Mouse (Mus musculus): ENCODE results near the gene Ccdc162. TPM values are rescaled to one million over a fixed set of nuclear protein-coding genes. Genes with fewer than 3 reads are reported as not detected.

Gene Ccdc162
- total RNA-seq, 1 experiment: 0.40 TPM

DNA sequence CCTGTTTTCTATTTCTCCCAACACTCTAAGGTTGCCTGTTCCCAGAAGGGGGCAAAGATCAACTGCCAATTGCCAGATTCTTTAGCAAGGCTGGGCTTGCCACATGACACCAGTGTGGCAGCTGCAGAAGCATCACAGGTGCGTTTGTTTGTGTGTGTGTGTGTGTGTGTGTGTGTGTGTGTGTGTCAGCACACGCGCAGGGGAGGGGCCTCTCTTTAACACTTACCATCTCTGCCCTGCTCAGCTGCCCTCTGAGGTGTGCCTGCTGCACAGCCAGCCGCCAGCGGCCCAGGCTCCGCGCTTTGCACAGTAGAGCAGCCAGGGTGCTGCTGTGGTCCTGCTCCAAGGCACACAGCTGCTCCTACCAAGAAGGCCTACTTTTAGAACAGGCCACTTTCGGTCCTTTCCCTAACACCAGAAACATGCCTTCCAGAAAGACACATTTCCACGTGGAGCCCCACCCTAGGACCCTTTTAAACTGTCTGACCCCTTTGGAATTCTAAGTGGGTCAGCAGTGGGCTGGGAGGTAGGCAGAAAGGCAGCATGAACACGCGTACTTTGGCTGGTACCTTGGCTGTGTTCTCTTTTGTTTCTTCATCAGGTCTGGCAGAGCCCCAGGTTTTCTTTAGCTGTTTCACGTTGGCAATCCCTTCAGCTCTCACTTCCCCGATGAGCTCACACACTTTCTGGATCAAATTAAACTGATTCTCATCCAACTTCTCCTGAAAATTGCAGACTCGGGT lies 163.4 kb downstream of the Ccdc162 start:
- H3K9ac ChIP-seq (ENCODE audit: insufficient read depth, low read depth, low read length, poor library complexity, severe bottlenecking): no peak overlapping the region
- DNase-seq (ENCODE audit: low read depth, low spot score): no peak

DNA sequence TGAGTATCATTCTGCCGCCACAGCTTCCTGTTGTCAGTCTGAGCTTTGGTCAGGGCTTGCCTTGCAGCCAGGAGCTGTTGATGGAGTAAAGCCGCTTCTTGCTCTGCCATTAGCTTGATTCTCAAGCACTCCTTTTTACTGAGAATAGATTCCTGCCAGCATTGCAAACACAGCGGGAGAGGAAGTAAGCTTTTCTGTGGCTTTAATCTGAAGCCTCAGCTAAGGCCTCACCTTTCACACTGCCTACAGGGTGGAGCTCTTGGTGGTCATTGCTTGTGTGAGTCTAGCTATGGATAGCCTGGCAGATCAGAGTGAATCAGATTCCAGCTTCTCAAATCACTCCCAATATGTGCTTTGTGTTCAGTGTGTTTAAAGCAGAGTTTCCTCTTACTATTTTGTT lies 164.1 kb downstream of the Ccdc162 start:
- H3K9me3 ChIP-seq (ENCODE audit: control insufficient read depth, insufficient read depth, low read depth, low read length): no peaks in the 10 kb centered on the region
- no peak overlapping the region for H3K4me3 ChIP-seq (ENCODE audit: insufficient read depth in 1 of 2, low read depth in 1 of 2, low read length in 2 of 2, poor library complexity in 1 of 2, severe bottlenecking in 1 of 2)
- H3K36me3 ChIP-seq (ENCODE audit: control insufficient read depth, insufficient read depth, low read length, poor library complexity, severe bottlenecking): no peaks in the 10 kb centered on the region
- in situ Hi-C loops (cut with MboI; ENCODE audit: low sequenced_read_pairs in 2 of 2, unreplicated experiment in 2 of 2): no loop called here
- H3K9ac ChIP-seq (ENCODE audit: insufficient read depth, low read depth, low read length, poor library complexity, severe bottlenecking): no peak overlapping the region
- no peak for DNase-seq (ENCODE audit: low read depth, low spot score)
- peaks cover 0 to 10% of the 10 kb centered on the region in 2 experiments for H3K4me1 ChIP-seq (ENCODE audit: control insufficient read depth in 2 of 2, insufficient read depth in 2 of 2, low read length in 2 of 2, poor library complexity in 1 of 2)
- H3K27ac ChIP-seq (ENCODE audit: insufficient read depth, low read depth, low read length, poor library complexity, severe bottlenecking): 0 out of 2 replicates have a peak overlapping the region, but pooled peaks have one; percentile 14
- TF ChIP-seq CHD2 (IDR thresholded peaks at IDR 0.05; ENCODE audit: low read depth, low read length) (no peak), ZNF384 (IDR thresholded peaks at IDR 0.05; ENCODE audit: low read depth, low read length) (no peak), ZC3H11A (IDR thresholded peaks at IDR 0.05; ENCODE audit: borderline replicate concordance, low read depth, low read length) (no peak), MAFK (IDR thresholded peaks at IDR 0.05; ENCODE audit: insufficient read depth, low read depth, low read length) (no peak), HCFC1 (IDR thresholded peaks at IDR 0.05; ENCODE audit: borderline replicate concordance, insufficient read depth, low read length) (no peak)

More for the DNA sequence above, 163.4 kb downstream of the Ccdc162 start:
- no peaks in the 10 kb centered on the region for H3K9me3 ChIP-seq (ENCODE audit: control insufficient read depth, insufficient read depth, low read depth, low read length)
- in situ Hi-C loops (cut with MboI; ENCODE audit: low sequenced_read_pairs in 2 of 2, unreplicated experiment in 2 of 2): no loop called here
- peaks cover 0 to 10% of the 10 kb centered on the region in 2 experiments for H3K4me1 ChIP-seq (ENCODE audit: control insufficient read depth in 2 of 2, insufficient read depth in 2 of 2, low read length in 2 of 2, poor library complexity in 1 of 2)
- no peak overlapping the region; a peak in 1 of 4 replicates for H3K4me3 ChIP-seq (ENCODE audit: insufficient read depth in 1 of 2, low read depth in 1 of 2, low read length in 2 of 2, poor library complexity in 1 of 2, severe bottlenecking in 1 of 2)
- H3K27ac ChIP-seq (ENCODE audit: insufficient read depth, low read depth, low read length, poor library complexity, severe bottlenecking): no peak overlapping the region
- H3K36me3 ChIP-seq (ENCODE audit: control insufficient read depth, insufficient read depth, low read length, poor library complexity, severe bottlenecking): no peaks in the 10 kb centered on the region
- TF ChIP-seq MAFK (IDR thresholded peaks at IDR 0.05; ENCODE audit: insufficient read depth, low read depth, low read length): no peak
- no peak for TF ChIP-seq CHD2 (IDR thresholded peaks at IDR 0.05; ENCODE audit: low read depth, low read length)
- no peak for TF ChIP-seq ZC3H11A (IDR thresholded peaks at IDR 0.05; ENCODE audit: borderline replicate concordance, low read depth, low read length)
- TF ChIP-seq ZNF384 (IDR thresholded peaks at IDR 0.05; ENCODE audit: low read depth, low read length): no peak
- TF ChIP-seq HCFC1 (IDR thresholded peaks at IDR 0.05; ENCODE audit: borderline replicate concordance, insufficient read depth, low read length): no peak

DNA sequence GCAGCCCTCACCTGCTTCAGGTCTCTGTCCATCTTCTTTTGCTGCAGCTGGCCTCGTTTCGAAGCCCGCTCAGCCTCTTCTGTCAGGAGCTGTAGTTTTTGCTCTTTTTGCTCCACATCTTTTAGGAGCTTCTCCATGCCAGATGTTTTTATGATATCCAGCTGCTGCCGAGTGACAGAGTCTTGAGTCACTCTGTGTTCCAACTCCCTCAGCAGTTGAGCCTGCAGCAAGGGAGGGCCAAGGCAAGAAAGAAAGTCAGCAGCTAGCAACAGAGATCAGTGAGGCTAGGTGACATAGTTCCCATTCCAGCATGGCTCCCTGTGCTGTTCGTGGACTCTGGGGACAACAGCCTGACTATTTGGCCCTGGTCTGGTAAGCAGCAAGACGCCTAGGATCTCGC lies 165.7 kb downstream of the Ccdc162 start:
- in situ Hi-C loops (cut with MboI; ENCODE audit: low sequenced_read_pairs in 2 of 2, unreplicated experiment in 2 of 2): no loop called here
- no peaks in the 10 kb centered on the region for H3K36me3 ChIP-seq (ENCODE audit: control insufficient read depth, insufficient read depth, low read length, poor library complexity, severe bottlenecking)

DNA sequence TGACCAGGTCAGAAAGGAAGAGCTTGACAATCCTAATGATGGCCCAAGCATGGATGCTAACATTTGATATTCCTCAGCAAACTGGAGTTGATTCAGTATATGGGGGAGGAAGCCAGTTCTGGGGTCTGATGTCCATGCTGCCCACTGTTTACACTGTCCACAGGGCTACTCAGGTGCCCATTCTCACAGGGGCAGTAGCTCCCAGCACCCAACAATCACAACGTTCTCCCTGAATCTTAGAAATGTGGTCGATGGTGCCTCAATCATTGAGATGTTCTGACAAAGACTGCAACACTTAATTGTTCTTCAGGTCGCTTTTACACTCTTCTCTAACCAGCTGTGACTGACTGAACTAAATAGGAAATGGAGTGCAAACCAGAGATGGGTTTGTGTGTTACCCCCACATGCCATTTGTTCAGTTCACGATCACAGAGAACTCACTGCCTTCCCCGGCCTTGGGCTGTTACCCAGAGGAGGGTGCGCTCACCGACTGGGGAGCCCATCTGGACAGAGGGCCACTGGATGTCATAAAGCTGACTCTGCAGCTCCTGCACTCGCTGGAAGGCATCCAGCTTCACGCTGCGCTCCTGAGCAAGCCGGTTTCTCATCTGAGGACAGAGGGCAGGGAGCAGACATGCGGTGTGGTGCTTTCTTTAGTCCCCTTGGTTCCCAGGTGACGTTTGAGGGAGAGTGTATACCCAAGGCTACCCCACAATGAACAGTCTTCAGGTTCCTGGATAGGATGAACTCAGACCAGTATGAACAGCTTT lies 169.9 kb downstream of the Ccdc162 start:
- TF ChIP-seq MAFK (IDR thresholded peaks at IDR 0.05; ENCODE audit: insufficient read depth, low read depth, low read length) (no peak), ZNF384 (IDR thresholded peaks at IDR 0.05; ENCODE audit: low read depth, low read length) (no peak), HCFC1 (IDR thresholded peaks at IDR 0.05; ENCODE audit: borderline replicate concordance, insufficient read depth, low read length) (no peak), ZC3H11A (IDR thresholded peaks at IDR 0.05; ENCODE audit: borderline replicate concordance, low read depth, low read length) (no peak), CHD2 (IDR thresholded peaks at IDR 0.05; ENCODE audit: low read depth, low read length) (no peak)
- no peak for DNase-seq (ENCODE audit: low read depth, low spot score)
- H3K4me1 ChIP-seq (ENCODE audit: control insufficient read depth in 2 of 2, insufficient read depth in 2 of 2, low read length in 2 of 2, poor library complexity in 1 of 2): peaks cover 0 to 8% of the 10 kb centered on the region in 2 experiments; a peak in 3 of 4 replicates
- H3K36me3 ChIP-seq (ENCODE audit: control insufficient read depth, insufficient read depth, low read length, poor library complexity, severe bottlenecking): no peaks in the 10 kb centered on the region
- in situ Hi-C loops (cut with MboI; ENCODE audit: low sequenced_read_pairs in 2 of 2, unreplicated experiment in 2 of 2): no loop called here
- no peak overlapping the region for H3K9ac ChIP-seq (ENCODE audit: insufficient read depth, low read depth, low read length, poor library complexity, severe bottlenecking)
- no peak overlapping the region for H3K4me3 ChIP-seq (ENCODE audit: insufficient read depth in 1 of 2, low read depth in 1 of 2, low read length in 2 of 2, poor library complexity in 1 of 2, severe bottlenecking in 1 of 2)
- no peak overlapping the region for H3K27ac ChIP-seq (ENCODE audit: insufficient read depth, low read depth, low read length, poor library complexity, severe bottlenecking)
- no peaks in the 10 kb centered on the region for H3K9me3 ChIP-seq (ENCODE audit: control insufficient read depth, insufficient read depth, low read depth, low read length)

More for the DNA sequence above, 165.7 kb downstream of the Ccdc162 start:
- no peaks in the 10 kb centered on the region for H3K9me3 ChIP-seq (ENCODE audit: control insufficient read depth, insufficient read depth, low read depth, low read length)
- no peak overlapping the region for H3K27ac ChIP-seq (ENCODE audit: insufficient read depth, low read depth, low read length, poor library complexity, severe bottlenecking)
- H3K4me1 ChIP-seq (ENCODE audit: control insufficient read depth in 2 of 2, insufficient read depth in 2 of 2, low read length in 2 of 2, poor library complexity in 1 of 2): peaks cover 0 to 10% of the 10 kb centered on the region in 2 experiments
- no peak for DNase-seq (ENCODE audit: low read depth, low spot score)
- no peak for TF ChIP-seq HCFC1 (IDR thresholded peaks at IDR 0.05; ENCODE audit: borderline replicate concordance, insufficient read depth, low read length)
- H3K4me3 ChIP-seq (ENCODE audit: insufficient read depth in 1 of 2, low read depth in 1 of 2, low read length in 2 of 2, poor library complexity in 1 of 2, severe bottlenecking in 1 of 2): no peak overlapping the region
- no peak overlapping the region for H3K9ac ChIP-seq (ENCODE audit: insufficient read depth, low read depth, low read length, poor library complexity, severe bottlenecking)

Data from ES-E14 (cell line).